Mouse (Mus musculus): Measurements from ENCODE around the gene Osm. TPM values are rescaled to one million over a fixed set of nuclear protein-coding genes. Genes with fewer than 3 reads are reported as not detected.

Gene Osm
- polyA plus RNA-seq, 1 experiment from 2014 or later: 0.17 TPM

GRCm38 (mm10) chr11:4207655-4208054 is 28.6 kb upstream of the Osm start:
- Histone ChIP-seq H3K4me2 (ENCODE audit: low read depth, low read length) (no peak overlapping the region), H3K4me1 (ENCODE audit: control insufficient read depth, insufficient read depth, low read length) (no peaks in the 10 kb centered on the region), H3K9ac (ENCODE audit: low read depth, low read length) (no peak overlapping the region), H3K27ac (replicated peaks; ENCODE audit: low read depth, low read length) (no peak overlapping the region), H3K36me3 (ENCODE audit: control insufficient read depth, insufficient read depth, low read length) (peaks cover 46% of the 10 kb centered on the region), H3K4me3 (ENCODE audit: low read depth, low read length) (no peak overlapping the region), H3K27me3 (replicated peaks; ENCODE audit: control insufficient read depth, insufficient read depth, low read length) (no peaks in the 10 kb centered on the region), H3K9me3 (ENCODE audit: control insufficient read depth, low read length) (no peaks in the 10 kb centered on the region)
- no peak for ATAC-seq (ENCODE audit: low read depth)
- WGBS: 89% methylated on average over 9 of the region's 9 CpGs
- no peak for DNase-seq (ENCODE audit: low spot score)

- 82% methylated on average over 5 of the region's 5 CpGs for WGBS
- H3K36me3 ChIP-seq (ENCODE audit: control insufficient read depth, insufficient read depth, low read length): peaks cover 65% of the 10 kb centered on the region
- H3K9me3 ChIP-seq (ENCODE audit: control insufficient read depth, low read length): no peaks in the 10 kb centered on the region
- H3K27ac ChIP-seq (replicated peaks; ENCODE audit: low read depth, low read length): no peak overlapping the region
- no peak overlapping the region for H3K4me2 ChIP-seq (ENCODE audit: low read depth, low read length)
- no peak overlapping the region for H3K9ac ChIP-seq (ENCODE audit: low read depth, low read length)
- DNase-seq (ENCODE audit: low spot score) (no peak), ATAC-seq (ENCODE audit: low read depth) (0 out of 2 replicates have a peak, but pooled peaks have one; percentile 15)
- no peaks in the 10 kb centered on the region for H3K4me1 ChIP-seq (ENCODE audit: control insufficient read depth, insufficient read depth, low read length)
- H3K27me3 ChIP-seq (replicated peaks; ENCODE audit: control insufficient read depth, insufficient read depth, low read length): no peaks in the 10 kb centered on the region
- H3K4me3 ChIP-seq (ENCODE audit: low read depth, low read length): no peak overlapping the region
Measured at GRCm38 (mm10) chr11:4209556-4209955, 26.7 kb upstream of the Osm start.

GRCm38 (mm10) chr11:4210786-4211185 is 25.4 kb upstream of the Osm start:
- ATAC-seq (ENCODE audit: low read depth) (no peak), DNase-seq (ENCODE audit: low spot score) (no peak)
- 94% methylated on average over 1 of the region's 1 CpGs for WGBS
- Histone ChIP-seq H3K27ac (replicated peaks; ENCODE audit: low read depth, low read length) (no peak overlapping the region), H3K27me3 (replicated peaks; ENCODE audit: control insufficient read depth, insufficient read depth, low read length) (no peaks in the 10 kb centered on the region), H3K4me2 (ENCODE audit: low read depth, low read length) (no peak overlapping the region), H3K4me1 (ENCODE audit: control insufficient read depth, insufficient read depth, low read length) (no peaks in the 10 kb centered on the region), H3K9ac (ENCODE audit: low read depth, low read length) (no peak overlapping the region), H3K36me3 (ENCODE audit: control insufficient read depth, insufficient read depth, low read length) (peaks cover 73% of the 10 kb centered on the region), H3K4me3 (ENCODE audit: low read depth, low read length) (no peak overlapping the region), H3K9me3 (ENCODE audit: control insufficient read depth, low read length) (no peaks in the 10 kb centered on the region)

GRCm38 (mm10) chr11:4213107-4213506 is 23.1 kb upstream of the Osm start:
- Histone ChIP-seq H3K27me3 (replicated peaks; ENCODE audit: control insufficient read depth, insufficient read depth, low read length) (no peaks in the 10 kb centered on the region), H3K9me3 (ENCODE audit: control insufficient read depth, low read length) (no peaks in the 10 kb centered on the region), H3K36me3 (ENCODE audit: control insufficient read depth, insufficient read depth, low read length) (peaks cover 61% of the 10 kb centered on the region), H3K4me1 (ENCODE audit: control insufficient read depth, insufficient read depth, low read length) (no peaks in the 10 kb centered on the region), H3K4me2 (ENCODE audit: low read depth, low read length) (no peak overlapping the region), H3K9ac (ENCODE audit: low read depth, low read length) (no peak overlapping the region), H3K27ac (replicated peaks; ENCODE audit: low read depth, low read length) (no peak overlapping the region), H3K4me3 (ENCODE audit: low read depth, low read length) (no peak overlapping the region)
- no peak for ATAC-seq (ENCODE audit: low read depth)
- WGBS: 92% methylated on average over 10 of the region's 10 CpGs
- DNase-seq (ENCODE audit: low spot score): no peak

- WGBS: 91% methylated on average over 14 of the region's 14 CpGs
- DNase-seq (ENCODE audit: low spot score) (no peak), ATAC-seq (ENCODE audit: low read depth) (no peak)
- no peak overlapping the region for H3K4me3 ChIP-seq (ENCODE audit: low read depth, low read length)
- H3K27ac ChIP-seq (replicated peaks; ENCODE audit: low read depth, low read length): no peak overlapping the region
- no peak overlapping the region for H3K4me2 ChIP-seq (ENCODE audit: low read depth, low read length)
- H3K27me3 ChIP-seq (replicated peaks; ENCODE audit: control insufficient read depth, insufficient read depth, low read length): peaks cover 4% of the 10 kb centered on the region; the same call in 1 of the 2 replicates
- no peaks in the 10 kb centered on the region for H3K9me3 ChIP-seq (ENCODE audit: control insufficient read depth, low read length)
- no peaks in the 10 kb centered on the region for H3K4me1 ChIP-seq (ENCODE audit: control insufficient read depth, insufficient read depth, low read length)
- H3K36me3 ChIP-seq (ENCODE audit: control insufficient read depth, insufficient read depth, low read length): peaks cover 50% of the 10 kb centered on the region
- no peak overlapping the region for H3K9ac ChIP-seq (ENCODE audit: low read depth, low read length)
Measured at GRCm38 (mm10) chr11:4214572-4214971, 21.6 kb upstream of the Osm start.

GRCm38 (mm10) chr11:4215061-4215460 is 21.2 kb upstream of the Osm start:
- Histone ChIP-seq H3K27ac (replicated peaks; ENCODE audit: low read depth, low read length) (no peak overlapping the region), H3K9me3 (ENCODE audit: control insufficient read depth, low read length) (no peaks in the 10 kb centered on the region), H3K4me2 (ENCODE audit: low read depth, low read length) (no peak overlapping the region), H3K4me1 (ENCODE audit: control insufficient read depth, insufficient read depth, low read length) (no peaks in the 10 kb centered on the region), H3K4me3 (ENCODE audit: low read depth, low read length) (no peak overlapping the region), H3K36me3 (ENCODE audit: control insufficient read depth, insufficient read depth, low read length) (peaks cover 49% of the 10 kb centered on the region), H3K9ac (ENCODE audit: low read depth, low read length) (no peak overlapping the region), H3K27me3 (replicated peaks; ENCODE audit: control insufficient read depth, insufficient read depth, low read length) (peaks cover 4% of the 10 kb centered on the region; the same call in 1 of the 2 replicates)
- 81% methylated on average over 10 of the region's 10 CpGs for WGBS
- no peak for ATAC-seq (ENCODE audit: low read depth)
- no peak for DNase-seq (ENCODE audit: low spot score)

GRCm38 (mm10) chr11:4216248-4217000 is 19.8 kb upstream of the Osm start:
- Histone ChIP-seq H3K9me3 (ENCODE audit: control insufficient read depth, low read length) (no peaks in the 10 kb centered on the region), H3K36me3 (ENCODE audit: control insufficient read depth, insufficient read depth, low read length) (peaks cover 38% of the 10 kb centered on the region), H3K27me3 (replicated peaks; ENCODE audit: control insufficient read depth, insufficient read depth, low read length) (peaks cover 4% of the 10 kb centered on the region; the same call in 1 of the 2 replicates), H3K4me2 (ENCODE audit: low read depth, low read length) (no peak overlapping the region), H3K4me3 (ENCODE audit: low read depth, low read length) (no peak overlapping the region), H3K27ac (replicated peaks; ENCODE audit: low read depth, low read length) (peak overlapping the region; percentile 74), H3K9ac (ENCODE audit: low read depth, low read length) (no peak overlapping the region), H3K4me1 (ENCODE audit: control insufficient read depth, insufficient read depth, low read length) (no peaks in the 10 kb centered on the region)
- WGBS: 64% methylated on average over 9 of the region's 9 CpGs
- ATAC-seq (ENCODE audit: low read depth) (peak; percentile 27; the same call in 1 of the 2 replicates), DNase-seq (ENCODE audit: low spot score) (peak; percentile 78)

GRCm38 (mm10) chr11:4217914-4218629 is 18.1 kb upstream of the Osm start, which contains the start of gene Castor1:
Gene Castor1 (plus strand): TSS chr11:4218225.
- ATAC-seq (ENCODE audit: low read depth) (peak; percentile 85), DNase-seq (ENCODE audit: low spot score) (peak; percentile 94)
- Histone ChIP-seq H3K4me3 (ENCODE audit: low read depth, low read length) (peak within 1 kb of the TSS; percentile 51), H3K36me3 (ENCODE audit: control insufficient read depth, insufficient read depth, low read length) (peaks cover 23% of the 10 kb centered on the region; the same call in 1 of the 2 replicates), H3K9me3 (ENCODE audit: control insufficient read depth, low read length) (no peaks in the 10 kb centered on the region), H3K27ac (replicated peaks; ENCODE audit: low read depth, low read length) (peak within 1 kb of the TSS; percentile 23; the same call in 1 of the 2 replicates), H3K4me2 (ENCODE audit: low read depth, low read length) (peak within 1 kb of the TSS; percentile 90), H3K4me1 (ENCODE audit: control insufficient read depth, insufficient read depth, low read length) (no peaks in the 10 kb centered on the region), H3K9ac (ENCODE audit: low read depth, low read length) (peak within 1 kb of the TSS; percentile 56), H3K27me3 (replicated peaks; ENCODE audit: control insufficient read depth, insufficient read depth, low read length) (peaks cover 4% of the 10 kb centered on the region; the same call in 1 of the 2 replicates)
- WGBS: 4% methylated on average over 25 of the region's 56 CpGs
